Mouse (Mus musculus): ENCODE measurements around the gene Haspin.

GRCm38 (mm10) chr11:73109941-73110340 is 28.2 kb downstream of the Haspin start:
- no peak for TF ChIP-seq POLR2A (IDR thresholded peaks at IDR 0.05; ENCODE audit: control insufficient read depth, low read depth, low read length)
- TF ChIP-seq CTCF (IDR thresholded peaks at IDR 0.05; ENCODE audit: control insufficient read depth, insufficient read depth, insufficient replicate concordance, low read depth, low read length): no peak

Measured in testis, adult 2 months (tissue).